Mouse (Mus musculus) spleen, adult 2 months (tissue): ENCODE results near the gene Tmco1.

Experiments
- CTCF ChIP-seq: fragments of 200-500 bp; IDR thresholded peaks from 2 replicates; pipeline ENCODE4 v1.5.1; 2011; ENCODE audit warnings: mild to moderate bottlenecking, inconsistent platforms; ENCODE audit not compliant: insufficient read depth, insufficient read length, insufficient replicate concordance; ENCODE audit errors: extremely low read depth
- POLR2A ChIP-seq: fragments of 200-500 bp; IDR thresholded peaks from 2 replicates; pipeline ENCODE4 v1.6.1; 2011; ENCODE audit warnings: low read depth, low read length, inconsistent platforms

DNA sequence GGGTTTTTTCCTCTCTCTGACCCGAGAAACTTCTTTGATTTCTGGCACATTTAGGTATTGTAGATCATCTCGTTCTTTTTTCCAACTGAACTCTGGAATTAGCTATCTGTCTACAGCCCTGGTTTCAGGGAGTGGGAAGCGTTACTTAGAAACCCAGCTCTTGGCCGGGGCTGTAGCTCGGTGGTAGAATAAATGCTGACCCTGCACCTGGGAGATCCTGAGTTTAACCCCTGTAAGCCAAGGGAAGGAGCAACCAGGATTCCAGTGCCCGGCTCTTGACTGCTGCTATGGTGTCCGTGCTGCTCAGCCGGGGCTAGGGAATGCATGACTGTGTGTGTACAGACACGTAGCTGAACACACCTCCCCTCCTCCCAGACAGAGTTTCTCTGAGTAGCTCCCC is 50.6 kb downstream of the Tmco1 start:
- TF ChIP-seq POLR2A, result no peak
- no peak for TF ChIP-seq CTCF
